Mouse (Mus musculus) testis, adult 2 months (tissue): Measurements from ENCODE around the gene Cdkal1.

Experiments
- CTCF ChIP-seq: fragments of 200-500 bp; IDR thresholded peaks from 2 replicates; pipeline ENCODE4 v1.5.1; 2012; ENCODE audit warnings: low read depth, mild to moderate bottlenecking, inconsistent platforms, low read length, moderate library complexity; ENCODE audit not compliant: control insufficient read depth, insufficient read depth, insufficient replicate concordance
- POLR2A ChIP-seq: fragments of 200-500 bp; IDR thresholded peaks from 2 replicates; pipeline ENCODE4 v1.6.1; 2012; ENCODE audit warnings: low read depth, mild to moderate bottlenecking, inconsistent platforms, low read length, moderate library complexity; ENCODE audit not compliant: control insufficient read depth

GRCm38 (mm10) chr13:29701400-29701799 is 154.1 kb downstream of the Cdkal1 start:
- TF ChIP-seq CTCF (no peak), POLR2A (no peak)
